Mouse (Mus musculus) heart, embryonic 16.5 days (tissue): ENCODE results near the gene Tcte2. TPM values are rescaled to one million over a fixed set of nuclear protein-coding genes. Genes with fewer than 3 reads are reported as not detected.

Experiments used
- ATAC-seq: fragments of 200-750 bp; cut with Nextera tagmentation; replicated peaks from 2 replicates; pipeline ENCODE4 v1.8.0; 2017; ENCODE audit warnings: moderate number of reproducible peaks; ENCODE audit not compliant: insufficient read depth, low FRiP score; ENCODE audit errors: extremely low read depth
- H3K27ac ChIP-seq: fragments of 300-500 bp; sonication (generic); 2 replicates; pipeline ENCODE4 v1.5.1; 2014; ENCODE audit warnings: mild to moderate bottlenecking, low read length, control low read depth, moderate library complexity
- H3K27me3 ChIP-seq: fragments of 300-500 bp; sonication (generic); 2 replicates; pipeline ENCODE4 v1.6.1; 2014; ENCODE audit warnings: low read length, mixed read lengths; ENCODE audit not compliant: control insufficient read depth, insufficient read depth
- H3K36me3 ChIP-seq: fragments of 300-500 bp; sonication (generic); 2 replicates; pipeline ENCODE4 v1.6.1; 2014; ENCODE audit not compliant: control insufficient read depth, insufficient read depth
- H3K4me1 ChIP-seq: fragments of 300-500 bp; sonication (generic); 2 replicates; pipeline ENCODE4 v1.6.1; 2014; ENCODE audit warnings: low read length, mixed read lengths; ENCODE audit not compliant: control insufficient read depth, insufficient read depth
- H3K4me2 ChIP-seq: fragments of 300-500 bp; sonication (generic); 2 replicates; pipeline ENCODE4 v1.6.1; 2014; ENCODE audit warnings: low read depth, mild to moderate bottlenecking, control low read depth, low read length
- H3K4me3 ChIP-seq: fragments of 300-500 bp; sonication (generic); 2 replicates; pipeline ENCODE4 v1.5.1; 2014; ENCODE audit warnings: mild to moderate bottlenecking, control low read depth, low read length
- H3K9ac ChIP-seq: fragments of 300-500 bp; sonication (generic); 2 replicates; pipeline ENCODE4 v1.6.1; 2014; ENCODE audit warnings: low read length, control low read depth
- H3K9me3 ChIP-seq: fragments of 300-500 bp; sonication (generic); replicated peaks from 2 replicates; pipeline ENCODE4 v1.6.1; 2016; ENCODE audit warnings: low read length; ENCODE audit not compliant: control insufficient read depth
- WGBS: fragments of 180-500 bp; shearing (Covaris S2); extraction: QIAGEN DNeasy Blood & Tissue Kit; methylation state at CpG from one replicate; pipeline ENCODE4 v1.1.7; 2014; 5-methylcytosine and 5-hydroxymethylcytosine counted together
- polyA plus RNA-seq: library from polyadenylated mRNA; unstranded; fragments of >200 nt; fragmentation: Nextera tagmentation; extraction: Ambion mirVana; gene quantifications from 2 replicates; pipeline ENCODE4 v1.2.1, GENCODE M21; 2015

Gene Tcte2
- polyA plus RNA-seq, 1 experiment from 2014 or later = 3.3 TPM

DNA sequence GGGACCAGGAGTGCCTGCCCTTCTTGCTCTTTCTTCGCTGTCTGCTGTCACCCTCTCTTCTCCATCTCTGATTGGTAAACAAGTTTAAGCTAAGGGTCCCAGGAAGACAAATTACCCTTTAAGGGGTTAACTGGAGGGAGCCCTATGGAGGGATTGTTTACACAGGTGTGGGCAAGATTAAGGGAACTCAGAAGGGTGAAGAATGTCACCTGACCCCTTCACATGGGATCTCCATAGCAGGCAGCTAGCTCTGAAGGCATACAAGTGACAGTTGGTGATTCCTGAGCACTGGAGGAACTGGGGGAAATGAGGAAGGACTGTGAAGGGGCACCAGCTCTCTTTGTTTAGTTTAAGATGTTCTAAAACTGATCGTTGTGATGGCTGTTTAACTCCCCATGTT lies 19.3 kb downstream of the Tcte2 start:
- 47% methylated on average over 2 of the region's 2 CpGs for WGBS
- Histone ChIP-seq H3K27me3 (no peaks in the 10 kb centered on the region), H3K4me3 (no peak overlapping the region), H3K9me3 (no peaks in the 10 kb centered on the region), H3K4me2 (no peak overlapping the region), H3K27ac (no peak overlapping the region), H3K9ac (no peak overlapping the region), H3K36me3 (no peaks in the 10 kb centered on the region), H3K4me1 (peaks cover 46% of the 10 kb centered on the region)
- no peak for ATAC-seq

DNA sequence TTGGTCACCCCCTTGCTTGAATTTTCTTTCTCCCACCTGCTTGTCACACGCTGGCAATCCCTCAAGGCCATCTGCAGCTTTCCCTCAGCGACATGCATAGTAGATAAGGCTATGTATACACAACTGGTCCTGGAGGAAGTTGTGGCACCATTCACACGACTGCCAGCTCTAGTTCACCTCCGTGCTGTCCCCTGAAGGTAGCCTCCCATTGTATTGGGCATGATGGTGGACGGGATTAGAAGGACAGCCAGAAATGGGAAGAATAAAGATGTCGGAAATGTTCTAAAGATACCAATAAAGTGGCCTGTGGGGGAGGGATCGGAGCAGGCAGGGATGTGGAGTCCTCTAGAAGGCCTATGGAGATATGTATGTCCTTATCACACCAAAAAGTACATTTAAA lies 20.0 kb downstream of the Tcte2 start:
- H3K4me3 ChIP-seq = no peak overlapping the region
- 64% methylated on average over 7 of the region's 7 CpGs for WGBS
- H3K4me1 ChIP-seq = peaks cover 46% of the 10 kb centered on the region
- H3K9ac ChIP-seq = no peak overlapping the region
- no peaks in the 10 kb centered on the region for H3K27me3 ChIP-seq
- no peak overlapping the region for H3K27ac ChIP-seq
- H3K36me3 ChIP-seq = no peaks in the 10 kb centered on the region
- H3K9me3 ChIP-seq = no peaks in the 10 kb centered on the region
- H3K4me2 ChIP-seq = no peak overlapping the region
- no peak for ATAC-seq

DNA sequence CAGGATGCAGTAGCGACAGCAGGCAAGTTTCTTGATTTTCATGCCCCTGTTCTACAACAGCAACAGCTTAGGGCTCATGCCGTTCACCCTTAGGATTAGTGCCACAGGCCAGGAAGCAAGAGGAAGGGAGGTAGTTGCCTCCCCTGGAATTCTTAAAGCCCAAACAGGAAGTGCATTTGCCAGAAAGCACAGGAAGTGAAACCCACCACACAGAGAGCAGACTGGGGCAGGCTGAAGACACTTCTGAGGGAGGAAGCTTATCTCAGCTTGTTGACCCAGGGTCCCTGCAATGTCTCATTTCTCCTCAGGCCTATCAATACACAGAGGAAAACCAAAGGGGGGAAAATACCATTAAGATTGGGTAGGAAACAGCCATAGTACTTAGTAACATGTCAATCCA lies 20.8 kb downstream of the Tcte2 start:
- peaks cover 50% of the 10 kb centered on the region for H3K4me1 ChIP-seq
- ATAC-seq = no peak
- H3K27me3 ChIP-seq = no peaks in the 10 kb centered on the region
- no peak overlapping the region for H3K9ac ChIP-seq
- no peak overlapping the region for H3K4me2 ChIP-seq
- no peaks in the 10 kb centered on the region for H3K36me3 ChIP-seq
- WGBS = 36% methylated on average over 2 of the region's 2 CpGs
- no peak overlapping the region for H3K4me3 ChIP-seq
- no peaks in the 10 kb centered on the region for H3K9me3 ChIP-seq
- peak overlapping the region; percentile 2 for H3K27ac ChIP-seq

DNA sequence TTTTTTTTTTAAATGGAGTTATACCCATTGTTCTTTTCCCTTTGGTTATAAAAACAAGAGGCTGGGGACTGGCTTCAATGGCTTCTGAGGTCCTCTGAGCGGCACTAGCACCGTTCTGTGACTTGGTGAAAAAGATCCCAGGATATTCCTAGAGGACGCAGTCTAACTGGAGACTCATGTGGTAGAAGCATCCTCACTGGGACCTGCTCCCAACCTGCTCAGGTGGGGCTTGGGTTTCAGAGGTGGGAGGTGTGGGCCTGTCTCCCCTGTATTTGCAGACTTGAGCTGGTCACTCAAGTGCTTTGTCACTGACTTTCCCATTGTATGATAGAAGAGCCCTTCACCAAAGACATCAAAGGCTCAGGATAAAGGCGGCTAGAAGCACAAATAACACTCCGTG lies 21.6 kb downstream of the Tcte2 start:
- Histone ChIP-seq H3K27me3 (no peaks in the 10 kb centered on the region), H3K36me3 (no peaks in the 10 kb centered on the region), H3K4me3 (no peak overlapping the region), H3K27ac (no peak overlapping the region), H3K9ac (no peak overlapping the region), H3K4me2 (no peak overlapping the region), H3K4me1 (peaks cover 43% of the 10 kb centered on the region), H3K9me3 (no peaks in the 10 kb centered on the region)
- ATAC-seq = no peak
- 72% methylated on average over 5 of the region's 5 CpGs for WGBS

DNA sequence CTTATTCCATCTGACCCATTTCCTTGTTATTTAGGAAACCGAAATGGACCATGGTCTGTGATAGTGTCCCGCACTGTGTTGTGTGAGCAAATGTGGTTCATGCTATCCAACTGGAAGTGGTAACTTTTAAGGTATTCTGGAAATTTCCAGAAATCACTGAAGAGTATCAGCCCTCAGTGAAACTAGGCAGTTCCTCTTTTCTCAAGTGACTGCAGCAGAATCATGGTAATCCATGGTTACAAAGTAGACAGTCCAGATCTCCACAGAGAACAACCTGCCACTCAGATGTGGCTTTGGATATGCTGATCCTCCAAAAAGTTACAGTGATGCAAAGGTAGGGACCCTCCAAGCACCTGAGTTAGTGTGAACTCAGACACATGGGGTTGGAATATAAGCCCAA lies 22.7 kb downstream of the Tcte2 start:
- Histone ChIP-seq H3K9me3 (no peaks in the 10 kb centered on the region), H3K4me2 (no peak overlapping the region), H3K4me3 (no peak overlapping the region), H3K27ac (no peak overlapping the region), H3K4me1 (peaks cover 33% of the 10 kb centered on the region), H3K36me3 (no peaks in the 10 kb centered on the region), H3K9ac (no peak overlapping the region), H3K27me3 (no peaks in the 10 kb centered on the region)
- ATAC-seq = no peak
- WGBS = 97% methylated on average over 2 of the region's 2 CpGs

DNA sequence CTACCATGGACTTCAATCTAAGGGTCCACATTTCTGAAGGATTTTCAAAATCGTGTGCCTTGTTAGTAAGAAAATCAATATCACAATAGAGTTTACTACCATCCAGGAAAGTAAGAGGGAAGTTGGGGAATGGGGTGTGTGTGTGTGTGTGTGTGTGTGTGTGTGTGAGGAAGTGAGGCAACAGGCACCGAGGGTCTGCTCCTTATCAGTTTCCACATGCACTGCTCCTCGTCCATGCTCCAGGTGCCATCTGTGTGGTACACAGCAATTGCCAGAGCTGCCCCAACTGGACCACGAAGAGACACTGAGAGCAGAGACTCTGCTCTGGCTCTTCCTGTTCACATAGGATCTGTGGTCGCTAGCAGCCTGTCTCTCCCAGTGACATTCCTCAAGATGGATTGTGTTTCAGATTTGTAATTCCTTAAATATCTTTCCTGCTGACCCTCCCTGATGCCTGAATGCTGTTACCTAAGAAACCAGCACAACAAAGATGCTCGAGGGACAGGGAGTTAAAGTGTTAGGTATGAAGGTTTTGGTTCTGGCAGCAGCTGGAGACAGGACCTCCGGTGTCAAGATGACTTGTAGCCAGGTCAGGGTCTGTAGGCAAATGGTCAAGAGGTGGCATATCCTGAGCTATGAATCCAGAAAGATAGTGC lies 23.4 kb downstream of the Tcte2 start:
- no peaks in the 10 kb centered on the region for H3K27me3 ChIP-seq
- H3K9me3 ChIP-seq = no peaks in the 10 kb centered on the region
- H3K36me3 ChIP-seq = no peaks in the 10 kb centered on the region
- no peak overlapping the region for H3K27ac ChIP-seq
- WGBS = 26% methylated on average over 7 of the region's 7 CpGs
- no peak for ATAC-seq
- H3K4me3 ChIP-seq = no peak overlapping the region
- peaks cover 26% of the 10 kb centered on the region for H3K4me1 ChIP-seq
- no peak overlapping the region for H3K4me2 ChIP-seq
- H3K9ac ChIP-seq = no peak overlapping the region

DNA sequence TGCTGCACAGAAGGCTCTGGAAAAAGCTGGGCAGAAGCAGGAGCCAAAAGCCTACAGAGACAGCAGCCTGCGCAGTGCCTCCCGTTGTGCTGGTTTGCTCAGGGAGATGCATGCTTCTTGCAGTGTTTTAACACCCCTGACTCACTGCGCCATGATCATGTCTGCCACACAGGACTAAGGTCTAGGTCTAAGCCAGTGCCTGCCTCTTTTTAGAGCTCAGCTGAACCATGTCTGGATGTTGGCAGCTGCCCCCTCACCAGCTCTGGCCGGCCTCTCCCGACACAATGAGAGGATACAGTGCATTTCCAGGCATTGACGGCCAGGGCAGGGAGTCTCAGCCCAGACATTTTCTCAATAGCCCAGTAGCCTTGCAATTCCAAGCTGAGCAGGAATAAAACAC lies 24.3 kb downstream of the Tcte2 start:
- ATAC-seq = no peak
- peaks cover 27% of the 10 kb centered on the region for H3K4me1 ChIP-seq
- no peaks in the 10 kb centered on the region for H3K27me3 ChIP-seq
- H3K27ac ChIP-seq = peak overlapping the region; percentile 11; the same call in 1 of the 2 replicates
- no peaks in the 10 kb centered on the region for H3K36me3 ChIP-seq
- 58% methylated on average over 6 of the region's 6 CpGs for WGBS
- H3K9me3 ChIP-seq = no peaks in the 10 kb centered on the region
- H3K4me2 ChIP-seq = no peak overlapping the region
- H3K4me3 ChIP-seq = no peak overlapping the region
- H3K9ac ChIP-seq = no peak overlapping the region

DNA sequence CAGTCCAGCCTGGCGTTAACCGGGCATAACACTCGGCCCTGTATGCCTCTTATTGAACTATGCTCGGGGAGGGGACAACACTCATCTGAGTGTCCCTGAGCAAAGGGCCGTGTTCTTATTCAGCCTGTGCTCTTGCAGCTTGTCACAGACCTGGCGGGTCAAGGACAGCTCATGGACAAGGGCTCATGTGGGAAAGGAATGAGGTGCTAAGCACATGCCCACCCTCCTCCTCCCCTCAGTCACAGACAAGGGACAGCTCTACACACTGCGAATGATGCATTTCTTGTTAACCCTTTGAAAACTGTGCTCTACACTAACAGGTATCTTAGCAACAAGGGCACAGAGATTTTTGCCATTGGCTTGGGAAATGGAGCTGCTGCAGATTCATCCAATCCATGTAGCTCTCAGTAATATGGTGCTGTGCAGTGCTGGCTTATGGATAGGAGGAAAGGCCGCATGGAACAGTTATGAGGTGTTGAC lies 25.8 kb downstream of the Tcte2 start:
- WGBS = 42% methylated on average over 8 of the region's 8 CpGs
- peaks cover 23% of the 10 kb centered on the region for H3K4me1 ChIP-seq

DNA sequence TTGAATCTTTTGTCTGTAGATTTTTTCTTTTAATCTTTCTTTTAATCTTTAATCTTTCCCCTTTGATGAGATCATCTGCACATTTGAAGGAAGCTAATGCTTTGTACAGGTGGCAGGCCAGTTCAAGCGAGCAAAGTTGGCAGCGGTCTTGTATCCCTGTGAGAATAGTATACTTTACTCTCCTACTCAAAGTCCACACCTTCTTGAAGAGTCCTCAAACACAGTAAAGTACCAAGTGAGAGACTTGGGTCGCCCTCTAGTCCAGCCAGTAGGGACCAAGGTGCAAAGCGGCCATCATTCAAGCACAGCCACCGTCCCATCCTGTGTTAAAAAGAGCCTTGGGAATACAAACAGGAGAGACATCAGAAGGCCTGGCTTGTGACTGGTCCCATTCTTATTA lies 26.6 kb downstream of the Tcte2 start:
- Histone ChIP-seq H3K4me2 (no peak overlapping the region), H3K4me3 (no peak overlapping the region), H3K9ac (no peak overlapping the region), H3K9me3 (no peaks in the 10 kb centered on the region), H3K27me3 (no peaks in the 10 kb centered on the region), H3K27ac (no peak overlapping the region), H3K36me3 (no peaks in the 10 kb centered on the region), H3K4me1 (peaks cover 23% of the 10 kb centered on the region)
- no peak for ATAC-seq
- 92% methylated on average over 5 of the region's 5 CpGs for WGBS

More for the DNA sequence above, 25.8 kb downstream of the Tcte2 start:
- H3K4me2 ChIP-seq = no peak overlapping the region
- H3K4me3 ChIP-seq = no peak overlapping the region
- H3K9ac ChIP-seq = no peak overlapping the region
- ATAC-seq = peak; percentile 55
- H3K36me3 ChIP-seq = no peaks in the 10 kb centered on the region
- H3K27me3 ChIP-seq = no peaks in the 10 kb centered on the region
- no peaks in the 10 kb centered on the region for H3K9me3 ChIP-seq
- H3K27ac ChIP-seq = 0 out of 2 replicates have a peak overlapping the region, but pooled peaks have one; percentile 19
